Mouse (Mus musculus) embryo, embryonic 9.5 days (tissue): ENCODE measurements around the gene Dlgap3.

Experiments used
- DNase-seq: peaks from one replicate; pipeline ENCODE4 v3.0.0-alpha.2; 2017; ENCODE audit errors: extremely low spot score

The Dlgap3 gene

GRCm38 (mm10) chr4:127174075-127174899 lies 5.3 kb downstream of the Dlgap3 start:
- no peak for DNase-seq

GRCm38 (mm10) chr4:127174900-127175278 lies 5.9 kb downstream of the Dlgap3 start:
- DNase-seq = no peak

- no peak for DNase-seq
These were observed 9.0 kb downstream of the Dlgap3 start for GRCm38 (mm10) chr4:127177961-127178360.

- DNase-seq = no peak
These were observed 9.7 kb downstream of the Dlgap3 start for GRCm38 (mm10) chr4:127178671-127179070.

GRCm38 (mm10) chr4:127179469-127180449 lies 10.8 kb downstream of the Dlgap3 start:
- DNase-seq = no peak

GRCm38 (mm10) chr4:127180450-127180840 lies 11.4 kb downstream of the Dlgap3 start:
- no peak for DNase-seq

- DNase-seq = no peak
These were observed 12.0 kb downstream of the Dlgap3 start for GRCm38 (mm10) chr4:127181010-127181409.

GRCm38 (mm10) chr4:127183867-127184266 lies 14.9 kb downstream of the Dlgap3 start:
- no peak for DNase-seq

GRCm38 (mm10) chr4:127190921-127191320 lies 21.9 kb downstream of the Dlgap3 start:
- no peak for DNase-seq

- DNase-seq = no peak
These were observed 23.7 kb downstream of the Dlgap3 start for GRCm38 (mm10) chr4:127192704-127193103.

GRCm38 (mm10) chr4:127193378-127194155 lies 24.6 kb downstream of the Dlgap3 start:
- no peak for DNase-seq

GRCm38 (mm10) chr4:127194477-127195269 lies 25.7 kb downstream of the Dlgap3 start:
- DNase-seq = no peak

- no peak for DNase-seq
These were observed 29.6 kb downstream of the Dlgap3 start for GRCm38 (mm10) chr4:127198609-127199008.

GRCm38 (mm10) chr4:127199406-127199805 lies 30.4 kb downstream of the Dlgap3 start:
- no peak for DNase-seq

- no peak for DNase-seq
These were observed 31.2 kb downstream of the Dlgap3 start for GRCm38 (mm10) chr4:127200164-127200722.

- no peak for DNase-seq
These were observed 32.0 kb downstream of the Dlgap3 start for GRCm38 (mm10) chr4:127200769-127201617.

- DNase-seq = no peak
These were observed 34.1 kb downstream of the Dlgap3 start for GRCm38 (mm10) chr4:127203081-127203480.

GRCm38 (mm10) chr4:127211318-127211717 lies 42.3 kb downstream of the Dlgap3 start:
- no peak for DNase-seq

GRCm38 (mm10) chr4:127214510-127214909 lies 45.5 kb downstream of the Dlgap3 start:
- no peak for DNase-seq

GRCm38 (mm10) chr4:127215103-127215502 lies 46.1 kb downstream of the Dlgap3 start:
- no peak for DNase-seq
